Mouse (Mus musculus) layer of hippocampus, adult 9-10 months (tissue): ENCODE measurements at regions not wholly inside any gene's neighbourhood (a gene's known extent, or its start where the extent isn't known, plus 50 kb on each side); places are given as distances from the start of the nearest gene placed in this dataset.

Experiments used
- DNase-seq: peaks from one replicate; pipeline ENCODE4 v3.0.0; 2022; ENCODE audit warnings: low spot score

- DNase-seq: no peak
Observed at GRCm38 (mm10) chr5:101596996-101597395, 67.8 kb downstream of the Nkx6-1 start.

DNA sequence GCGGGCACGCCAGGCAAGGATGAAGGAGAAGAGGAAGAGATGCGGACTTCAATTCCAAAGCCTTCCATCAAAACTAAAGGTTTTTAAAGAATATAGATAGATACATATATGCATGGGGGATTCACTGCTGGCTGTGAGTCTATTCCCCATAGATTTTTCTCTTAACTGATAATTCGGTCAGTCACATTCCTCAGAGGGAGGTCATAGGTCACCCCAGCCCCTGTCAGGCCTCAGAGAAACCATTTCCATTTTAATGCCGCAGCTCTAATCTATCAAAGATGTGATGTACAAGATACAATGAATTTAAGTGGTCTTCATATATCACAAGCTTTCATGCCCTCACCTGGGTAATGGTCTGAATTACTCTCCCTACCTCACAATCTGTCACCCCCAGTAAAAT lies 73.6 kb downstream of the Nkx6-1 start:
- no peak for DNase-seq

- no peak for DNase-seq
Observed at GRCm38 (mm10) chr5:101590341-101591124, 74.3 kb downstream of the Nkx6-1 start.

GRCm38 (mm10) chr5:101572966-101573365 lies 91.8 kb downstream of the Nkx6-1 start:
- no peak for DNase-seq

GRCm38 (mm10) chr5:101565770-101566169 lies 99.0 kb downstream of the Nkx6-1 start:
- no peak for DNase-seq

GRCm38 (mm10) chr5:101560366-101560765 lies 104.4 kb downstream of the Nkx6-1 start:
- DNase-seq: no peak

DNA sequence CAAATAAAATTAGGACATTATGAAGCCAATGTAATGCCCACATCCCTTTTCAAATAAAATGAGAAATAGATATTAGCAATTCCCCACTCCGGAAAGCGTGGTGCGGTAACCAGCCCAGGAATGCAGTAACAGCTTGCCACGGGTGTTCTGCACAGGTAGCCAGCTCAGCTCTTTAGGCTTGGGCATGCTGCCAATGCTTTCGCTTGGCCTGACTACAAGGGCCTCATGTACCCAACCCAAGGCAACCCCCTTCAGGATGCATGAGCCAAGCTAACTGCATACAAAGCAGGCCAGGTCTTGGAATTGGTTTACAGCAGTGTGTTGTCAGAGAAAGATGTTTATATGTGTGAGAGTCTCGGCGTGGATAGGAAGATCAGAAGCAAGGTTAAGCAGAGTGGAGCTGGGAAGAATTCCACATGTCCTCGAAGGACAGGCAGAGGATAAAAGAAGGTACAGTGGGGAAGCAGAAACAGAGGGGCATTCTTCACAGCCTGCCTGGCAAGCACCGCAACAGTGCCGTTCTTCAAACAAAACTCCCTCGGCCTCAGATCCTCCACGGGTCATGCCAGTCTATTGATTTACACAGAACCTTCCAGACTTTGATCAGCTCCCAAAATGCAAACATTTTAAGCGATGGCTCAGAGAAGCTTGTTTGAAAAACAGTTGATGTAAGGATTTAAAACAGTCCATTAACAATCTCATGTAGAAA lies 106.4 kb downstream of the Nkx6-1 start:
- no peak for DNase-seq

GRCm38 (mm10) chr5:101557156-101557555 lies 107.6 kb downstream of the Nkx6-1 start:
- no peak for DNase-seq

DNA sequence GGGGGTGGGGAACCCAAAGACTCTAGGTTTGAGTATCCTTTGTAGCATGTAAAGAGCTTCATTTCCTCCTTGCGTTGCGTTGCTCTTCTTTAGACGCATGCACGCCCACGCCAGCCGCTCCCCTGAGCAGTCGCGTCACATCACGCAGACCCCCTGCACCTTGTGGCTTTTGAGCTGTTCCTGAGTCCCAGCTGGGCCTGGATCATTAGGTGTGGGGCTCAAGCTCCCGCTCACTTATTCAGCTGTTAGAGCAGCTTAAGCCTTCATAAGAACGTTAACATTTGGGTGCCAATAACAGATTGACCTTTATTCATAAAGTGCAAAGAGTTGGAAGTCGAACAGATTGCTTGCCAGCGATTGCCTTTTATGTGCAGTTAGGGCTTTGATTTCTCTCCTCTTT lies 121.5 kb downstream of the Nkx6-1 start:
- no peak for DNase-seq

DNA sequence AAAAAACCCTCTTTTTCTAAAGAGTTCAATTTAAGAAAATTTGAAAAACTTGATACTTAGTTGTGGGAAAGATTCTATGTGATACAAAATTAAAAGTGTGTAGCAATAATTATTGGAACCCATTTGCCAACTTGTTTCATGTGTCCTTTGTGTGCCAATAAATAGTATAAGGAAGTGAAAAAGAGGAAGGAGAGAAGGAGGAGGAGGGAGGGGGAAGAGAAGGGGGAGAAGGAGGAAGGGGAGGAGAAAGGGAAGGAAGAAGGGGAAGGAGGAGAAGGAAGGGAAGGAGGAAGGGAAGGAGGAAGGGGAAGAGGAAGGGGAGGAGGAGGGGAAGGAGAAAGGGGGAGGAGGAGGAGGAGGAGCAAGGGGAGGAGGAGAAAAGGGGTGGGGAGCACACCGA lies 125.0 kb downstream of the Nkx6-1 start:
- DNase-seq: no peak

GRCm38 (mm10) chr5:101539254-101539549 lies 125.6 kb downstream of the Nkx6-1 start:
- DNase-seq: no peak

GRCm38 (mm10) chr5:101538410-101539253 lies 126.2 kb downstream of the Nkx6-1 start:
- DNase-seq: no peak

DNA sequence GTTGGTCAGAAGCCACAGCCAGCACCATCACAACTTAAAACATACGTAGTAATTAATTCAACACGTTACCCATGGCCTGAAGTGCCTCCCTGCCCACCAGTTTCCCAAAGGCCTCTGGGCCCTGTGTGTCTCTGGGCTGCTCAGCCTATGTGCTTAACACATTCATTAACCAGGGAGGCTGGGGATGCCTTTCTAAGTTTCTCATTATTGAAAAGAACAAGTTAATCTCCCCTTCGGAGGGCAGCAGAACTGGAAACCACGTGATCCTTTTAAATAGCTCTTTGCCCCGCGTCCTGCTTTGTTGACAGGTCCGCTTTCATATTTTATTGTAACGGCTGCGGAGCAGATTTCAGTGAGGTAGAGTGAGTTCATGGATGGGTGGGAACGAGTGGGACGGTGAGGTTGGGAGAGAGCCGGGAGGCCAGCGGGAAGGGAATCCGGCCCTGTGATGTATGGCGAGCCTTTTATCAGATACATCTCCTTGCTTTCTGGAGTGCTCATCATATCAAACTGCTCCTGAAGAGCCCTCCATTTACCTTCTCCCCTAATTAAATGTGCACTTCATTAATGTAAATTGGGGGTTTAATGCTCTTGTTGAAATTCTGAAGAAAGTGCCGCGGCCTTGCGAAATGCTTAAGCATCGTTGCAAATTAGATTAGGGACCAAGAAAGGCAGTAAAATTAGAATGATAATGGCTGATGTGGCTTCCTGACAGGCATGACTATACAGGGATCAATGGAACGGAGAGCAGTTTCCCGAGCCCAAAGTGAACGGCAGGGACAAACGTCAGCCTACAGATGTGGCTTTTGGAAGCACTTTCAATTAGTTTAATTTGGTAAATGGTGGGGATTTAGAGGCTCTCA lies 127.0 kb downstream of the Nkx6-1 start:
- DNase-seq: no peak

GRCm38 (mm10) chr5:101535451-101535850 lies 129.3 kb downstream of the Nkx6-1 start:
- DNase-seq: no peak

DNA sequence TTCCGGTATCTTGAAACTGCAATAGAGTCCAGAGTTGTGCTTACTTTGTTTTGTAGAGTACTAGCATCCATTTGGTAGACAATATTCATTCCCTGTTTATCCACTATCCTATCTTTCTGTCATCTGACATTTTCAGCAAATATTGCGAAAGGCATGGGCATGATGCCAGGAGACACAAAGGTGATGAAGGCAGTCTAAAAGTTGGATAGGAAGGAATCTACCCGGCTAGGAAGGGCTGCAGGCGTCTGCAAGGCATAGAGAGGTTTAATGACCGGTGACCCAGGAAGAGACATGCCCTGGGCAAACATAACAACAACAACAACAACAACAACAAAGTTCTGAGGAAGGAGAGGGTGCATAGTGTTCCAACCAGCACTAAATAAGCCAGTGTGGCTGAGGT lies 139.4 kb downstream of the Nkx6-1 start:
- no peak for DNase-seq

DNA sequence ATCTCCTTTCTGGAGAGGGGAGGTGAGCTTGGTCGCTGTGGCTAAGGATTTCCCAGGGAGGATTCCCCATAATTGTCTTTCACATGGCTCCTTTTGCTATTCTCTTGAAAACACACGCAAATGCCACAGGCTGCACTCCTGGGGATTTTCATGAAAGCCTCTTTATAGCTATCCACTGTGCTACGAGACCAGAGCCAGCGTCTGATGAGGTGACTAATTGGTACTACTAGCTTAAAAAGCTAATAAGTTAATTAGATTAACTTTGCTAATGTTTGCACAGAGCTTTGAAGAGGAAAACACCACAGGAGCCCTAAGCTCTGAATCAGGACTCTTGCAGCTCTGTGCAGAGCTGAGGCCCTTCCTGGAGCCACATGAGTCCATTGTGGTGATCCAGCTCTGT lies 140.1 kb downstream of the Nkx6-1 start:
- DNase-seq: no peak

GRCm38 (mm10) chr5:101523902-101524301 lies 140.9 kb downstream of the Nkx6-1 start:
- DNase-seq: no peak

GRCm38 (mm10) chr5:101523490-101523889 lies 141.3 kb downstream of the Nkx6-1 start:
- DNase-seq: no peak

DNA sequence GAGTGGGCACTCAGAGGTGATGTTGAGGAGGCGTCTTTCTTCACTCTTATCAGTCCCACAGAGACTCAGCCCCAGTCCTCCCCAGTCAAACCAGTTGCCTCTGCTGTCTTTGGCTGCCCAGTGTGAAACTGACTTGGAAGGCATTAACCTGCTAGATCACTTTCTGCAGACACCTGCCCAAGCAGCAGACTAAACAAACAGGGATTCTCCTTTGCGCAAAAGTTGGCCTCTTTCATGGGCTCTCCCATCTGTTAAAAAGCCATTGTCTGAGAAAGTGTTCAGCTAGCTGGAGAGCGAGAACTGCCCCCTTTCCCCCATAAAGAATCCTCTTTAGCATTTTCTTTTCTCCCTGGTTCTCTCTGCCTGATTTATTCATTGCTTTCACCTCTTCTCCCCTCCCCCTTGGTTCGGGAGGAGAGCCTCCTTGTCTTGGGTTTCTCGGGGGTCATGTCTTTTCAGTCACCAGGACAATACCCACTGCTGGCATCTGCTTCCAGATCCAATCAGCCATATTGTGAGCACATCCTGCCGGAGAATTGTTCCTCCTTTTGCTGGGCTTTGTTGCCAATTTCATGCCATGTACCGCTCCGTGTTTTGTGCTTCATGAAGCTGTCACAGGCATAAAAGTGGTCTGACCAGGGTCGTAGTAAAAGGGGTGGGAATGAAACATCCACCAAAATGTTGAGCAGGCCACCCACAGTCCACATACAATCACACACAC lies 143.7 kb downstream of the Nkx6-1 start:
- DNase-seq: no peak

GRCm38 (mm10) chr5:101518791-101519547 lies 145.8 kb downstream of the Nkx6-1 start:
- no peak for DNase-seq

GRCm38 (mm10) chr5:101497698-101498048 lies 167.1 kb downstream of the Nkx6-1 start:
- no peak for DNase-seq
